Mouse (Mus musculus) liver, embryonic 11.5 days (tissue): Measurements from ENCODE around the gene Lrrc49. TPM values are rescaled to one million over a fixed set of nuclear protein-coding genes. Genes with fewer than 3 reads are reported as not detected.

Experiments
- ATAC-seq: fragments of 200-750 bp; cut with Nextera tagmentation; replicated peaks from 2 replicates; pipeline ENCODE4 v1.8.0; 2017; ENCODE audit warnings: moderate number of reproducible peaks, mild to moderate bottlenecking, moderate TSS enrichment, moderate library complexity; ENCODE audit not compliant: low FRiP score
- DNase-seq: peaks from one replicate; pipeline ENCODE4 v3.0.0-alpha.2; 2017; ENCODE audit warnings: low spot score
- H3K27ac ChIP-seq: fragments of 300-500 bp; sonication (generic); 2 replicates; pipeline ENCODE4 v1.5.1; 2014; ENCODE audit warnings: mild to moderate bottlenecking, low read depth, low read length, control low read depth
- H3K27me3 ChIP-seq: fragments of 300-500 bp; sonication (generic); replicated peaks from 2 replicates; pipeline ENCODE4 v1.6.1; 2014; ENCODE audit warnings: low read length, mixed read lengths; ENCODE audit not compliant: control insufficient read depth, insufficient read depth
- H3K36me3 ChIP-seq: fragments of 300-500 bp; sonication (generic); 2 replicates; pipeline ENCODE4 v1.6.1; 2014; ENCODE audit warnings: mild to moderate bottlenecking, low read length, moderate library complexity, mixed read lengths; ENCODE audit not compliant: control insufficient read depth, insufficient read depth
- H3K4me1 ChIP-seq: fragments of 300-500 bp; sonication (generic); replicated peaks from 2 replicates; pipeline ENCODE4 v1.6.1; 2014; ENCODE audit warnings: low read length, mixed read lengths; ENCODE audit not compliant: control insufficient read depth, insufficient read depth
- H3K4me2 ChIP-seq: fragments of 300-500 bp; sonication (generic); 2 replicates; pipeline ENCODE4 v1.6.1; 2014; ENCODE audit warnings: mild to moderate bottlenecking, control low read depth, moderate library complexity
- H3K4me3 ChIP-seq: fragments of 300-500 bp; sonication (generic); 2 replicates; pipeline ENCODE4 v1.5.1; 2014; ENCODE audit warnings: low read depth, low read length, control low read depth
- H3K9ac ChIP-seq: fragments of 300-500 bp; sonication (generic); 2 replicates; pipeline ENCODE4 v1.6.1; 2014; ENCODE audit warnings: low read depth, low read length, control low read depth
- H3K9me3 ChIP-seq: fragments of 300-500 bp; sonication (generic); 2 replicates; pipeline ENCODE4 v1.6.1; 2016; ENCODE audit warnings: low read length, inconsistent platforms, mixed read lengths; ENCODE audit not compliant: control insufficient read depth
- WGBS: fragments of 180-500 bp; shearing (Covaris S2); extraction: QIAGEN DNeasy Blood & Tissue Kit; methylation state at CpG from one replicate; pipeline ENCODE4 v1.1.7; 2014; 5-methylcytosine and 5-hydroxymethylcytosine counted together
- polyA plus RNA-seq: library from polyadenylated mRNA; unstranded; fragments of >200 nt; fragmentation: Nextera tagmentation; extraction: Ambion mirVana; gene quantifications from 2 replicates; pipeline ENCODE4 v1.2.1, GENCODE M21; 2014

The Lrrc49 gene
- polyA plus RNA-seq, 1 experiment from 2014 or later = 4.3 TPM

DNA sequence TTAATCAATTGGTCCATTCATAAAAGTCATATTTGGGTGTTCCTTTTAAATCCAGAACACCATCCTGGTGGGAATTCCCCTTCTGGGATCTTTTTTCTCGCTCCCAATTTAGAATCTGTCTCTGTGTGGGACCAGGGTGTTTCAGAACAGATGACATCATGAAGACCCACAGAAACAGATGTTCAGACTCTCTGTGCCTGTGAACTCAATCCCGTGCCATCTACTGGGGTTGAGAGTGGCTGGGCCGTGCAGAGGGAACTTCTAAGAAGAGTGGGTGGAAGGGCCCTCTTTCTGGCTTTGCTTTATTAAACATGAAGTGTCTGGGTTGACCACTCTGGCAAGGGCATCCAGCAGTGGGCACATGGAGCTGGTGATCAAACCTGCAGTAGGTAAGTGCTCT lies 129.5 kb downstream of the Lrrc49 start:
- DNase-seq (no peak), ATAC-seq (no peak)
- WGBS = 73% methylated on average over 3 of the region's 3 CpGs
- Histone ChIP-seq H3K27ac (no peak overlapping the region), H3K9ac (no peak overlapping the region), H3K4me2 (no peak overlapping the region), H3K36me3 (no peaks in the 10 kb centered on the region), H3K4me1 (no peaks in the 10 kb centered on the region), H3K27me3 (no peaks in the 10 kb centered on the region), H3K4me3 (no peak overlapping the region), H3K9me3 (no peaks in the 10 kb centered on the region)

DNA sequence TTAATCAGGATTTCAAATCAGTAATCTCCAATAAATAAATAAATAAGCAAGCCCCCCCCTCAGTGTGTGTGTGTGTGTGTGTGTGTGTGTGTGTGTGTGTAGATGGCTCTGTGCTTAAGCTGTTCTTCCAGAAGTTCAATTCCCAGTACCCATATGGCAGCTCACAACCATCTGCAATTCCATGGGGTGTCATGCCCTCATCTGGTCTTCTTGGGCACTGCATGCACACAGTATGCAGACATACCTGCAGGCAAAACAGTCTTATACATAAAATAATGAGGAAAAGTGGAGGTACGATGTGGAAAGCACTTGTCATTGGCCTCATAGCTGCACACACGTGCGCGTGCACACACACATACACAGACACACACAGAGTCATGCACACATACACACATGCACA lies 136.7 kb downstream of the Lrrc49 start:
- WGBS = 94% methylated on average over 4 of the region's 4 CpGs
- H3K9me3 ChIP-seq = no peaks in the 10 kb centered on the region
- DNase-seq (no peak), ATAC-seq (no peak)
- H3K4me3 ChIP-seq = no peak overlapping the region
- no peak overlapping the region for H3K9ac ChIP-seq
- no peak overlapping the region for H3K4me2 ChIP-seq
- no peaks in the 10 kb centered on the region for H3K36me3 ChIP-seq
- H3K27me3 ChIP-seq = no peaks in the 10 kb centered on the region
- no peak overlapping the region for H3K27ac ChIP-seq
- H3K4me1 ChIP-seq = no peaks in the 10 kb centered on the region

DNA sequence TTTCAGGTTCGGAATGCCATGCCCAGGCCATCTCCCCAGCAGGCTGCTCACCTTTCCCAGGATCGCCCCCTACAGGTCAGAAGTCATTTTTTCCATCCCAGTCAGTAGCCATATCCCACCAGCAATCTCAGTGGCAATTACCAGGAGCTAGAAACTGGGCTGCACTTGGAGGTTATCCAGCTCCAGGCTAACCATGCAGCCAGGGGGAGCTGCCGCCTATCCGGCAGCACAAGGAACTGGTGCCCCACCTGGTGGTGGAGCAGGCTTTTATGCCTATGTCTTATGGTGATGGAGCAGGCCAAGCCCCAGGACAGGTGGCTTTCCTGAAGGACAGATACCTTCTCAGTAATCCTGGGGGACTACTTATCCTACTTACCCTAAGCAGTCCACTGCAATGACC lies 139.8 kb downstream of the Lrrc49 start:
- ATAC-seq = no peak
- no peak overlapping the region for H3K9ac ChIP-seq
- DNase-seq = no peak

GRCm38 (mm10) chr9:60546169-60546568 lies 141.8 kb downstream of the Lrrc49 start:
- H3K9ac ChIP-seq = no peak overlapping the region
- no peaks in the 10 kb centered on the region for H3K9me3 ChIP-seq
- H3K4me3 ChIP-seq = no peak overlapping the region
- no peak overlapping the region for H3K4me2 ChIP-seq
- 51% methylated on average over 2 of the region's 2 CpGs for WGBS
- H3K36me3 ChIP-seq = no peaks in the 10 kb centered on the region
- ATAC-seq = peak; percentile 39; the same call in 1 of the 2 replicates
- H3K4me1 ChIP-seq = peaks cover 10% of the 10 kb centered on the region; the same call in 1 of the 2 replicates
- DNase-seq = no peak
- H3K27me3 ChIP-seq = no peaks in the 10 kb centered on the region
- no peak overlapping the region for H3K27ac ChIP-seq

More for the DNA sequence above, 139.8 kb downstream of the Lrrc49 start:
- Histone ChIP-seq H3K9me3 (no peaks in the 10 kb centered on the region), H3K36me3 (no peaks in the 10 kb centered on the region), H3K4me3 (no peak overlapping the region), H3K4me2 (no peak overlapping the region), H3K27ac (no peak overlapping the region), H3K27me3 (no peaks in the 10 kb centered on the region), H3K4me1 (peaks cover 10% of the 10 kb centered on the region; the same call in 1 of the 2 replicates)
- WGBS = 30% methylated on average over 4 of the region's 4 CpGs

DNA sequence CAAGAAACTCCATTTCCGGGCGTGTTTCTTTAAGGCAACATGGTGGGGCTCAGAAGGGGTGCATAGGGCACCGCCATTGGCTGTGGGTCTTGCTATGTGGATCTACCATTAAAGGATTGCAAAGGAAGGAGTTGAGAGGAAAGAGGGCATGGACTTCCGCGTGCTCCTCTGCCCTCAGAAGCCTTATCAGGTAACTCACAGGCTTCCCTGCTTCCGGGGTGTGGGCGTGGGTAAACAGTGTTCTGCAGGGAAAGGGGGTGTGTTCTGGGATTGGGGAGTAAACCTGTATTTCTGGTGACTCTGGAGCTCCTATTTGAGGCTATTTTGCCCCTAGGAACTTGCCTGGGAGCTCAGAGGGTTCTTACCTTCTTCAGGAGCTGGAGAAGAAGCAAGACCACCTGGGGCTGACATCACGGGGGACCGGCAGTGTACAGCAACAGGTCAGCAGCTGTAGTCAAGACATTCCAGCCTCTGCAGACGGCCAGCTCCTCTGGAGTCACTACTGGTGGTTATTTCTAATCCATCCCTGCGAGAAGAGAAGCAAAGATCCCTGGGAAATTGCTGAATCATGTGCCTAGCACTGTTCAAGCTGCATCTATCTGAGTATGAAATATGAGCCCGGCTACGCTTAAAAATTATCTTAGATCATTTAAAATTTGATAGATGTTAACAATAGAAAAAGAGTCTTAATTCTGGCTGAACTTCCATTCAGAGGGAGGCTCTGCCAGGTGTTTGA lies 142.4 kb downstream of the Lrrc49 start:
- ATAC-seq = peak; percentile 70; the same call in 1 of the 2 replicates
- Histone ChIP-seq H3K4me2 (peak overlapping the region; percentile 16; the same call in 1 of the 2 replicates), H3K4me3 (no peak overlapping the region), H3K9me3 (no peaks in the 10 kb centered on the region), H3K27ac (no peak overlapping the region), H3K4me1 (peaks cover 10% of the 10 kb centered on the region; the same call in 1 of the 2 replicates), H3K9ac (no peak overlapping the region), H3K27me3 (no peaks in the 10 kb centered on the region), H3K36me3 (no peaks in the 10 kb centered on the region)
- WGBS = 49% methylated on average over 13 of the region's 13 CpGs
- no peak for DNase-seq

DNA sequence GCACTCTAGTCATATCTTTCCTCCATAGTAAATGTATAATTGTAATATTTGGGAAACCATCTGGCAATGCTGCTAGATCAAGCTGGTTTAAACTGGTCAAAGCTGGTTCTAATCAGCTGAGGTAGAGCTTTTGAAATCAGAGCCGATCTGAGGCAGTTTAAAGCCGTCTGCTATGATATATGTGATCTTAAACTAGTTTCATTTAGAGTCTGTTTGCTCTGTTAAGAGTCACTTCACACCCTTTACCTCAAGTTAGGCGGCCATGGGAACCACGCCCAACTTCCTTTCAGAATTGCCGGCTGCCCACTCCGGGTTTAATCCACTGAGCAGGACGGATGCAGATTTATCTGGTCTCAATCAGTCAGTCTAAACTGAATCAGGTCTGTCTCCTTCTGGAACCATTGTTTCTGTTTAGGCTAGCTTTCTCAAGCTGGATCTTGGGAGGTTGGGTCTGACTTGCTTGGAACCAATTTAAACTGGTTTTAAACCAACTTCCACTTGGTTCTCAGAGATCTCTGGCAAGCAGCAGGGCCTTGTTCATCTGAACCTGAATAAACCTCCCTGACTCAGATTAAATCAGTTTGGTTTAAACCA lies 144.4 kb downstream of the Lrrc49 start:
- Histone ChIP-seq H3K27me3 (no peaks in the 10 kb centered on the region), H3K36me3 (no peaks in the 10 kb centered on the region), H3K9me3 (no peaks in the 10 kb centered on the region), H3K4me3 (no peak overlapping the region), H3K4me2 (no peak overlapping the region), H3K27ac (no peak overlapping the region), H3K9ac (no peak overlapping the region), H3K4me1 (peaks cover 10% of the 10 kb centered on the region; the same call in 1 of the 2 replicates)
- no peak for DNase-seq
- ATAC-seq = no peak
- 59% methylated on average over 7 of the region's 7 CpGs for WGBS

- Histone ChIP-seq H3K4me2 (no peak overlapping the region), H3K27me3 (no peaks in the 10 kb centered on the region; the same call in 1 of the 2 replicates), H3K4me3 (no peak overlapping the region), H3K9ac (no peak overlapping the region), H3K27ac (no peak overlapping the region), H3K36me3 (no peaks in the 10 kb centered on the region), H3K9me3 (no peaks in the 10 kb centered on the region), H3K4me1 (no peaks in the 10 kb centered on the region)
- 76% methylated on average over 12 of the region's 12 CpGs for WGBS
- ATAC-seq (no peak), DNase-seq (no peak)
Observed at GRCm38 (mm10) chr9:60530310-60530709, 157.6 kb downstream of the Lrrc49 start.

DNA sequence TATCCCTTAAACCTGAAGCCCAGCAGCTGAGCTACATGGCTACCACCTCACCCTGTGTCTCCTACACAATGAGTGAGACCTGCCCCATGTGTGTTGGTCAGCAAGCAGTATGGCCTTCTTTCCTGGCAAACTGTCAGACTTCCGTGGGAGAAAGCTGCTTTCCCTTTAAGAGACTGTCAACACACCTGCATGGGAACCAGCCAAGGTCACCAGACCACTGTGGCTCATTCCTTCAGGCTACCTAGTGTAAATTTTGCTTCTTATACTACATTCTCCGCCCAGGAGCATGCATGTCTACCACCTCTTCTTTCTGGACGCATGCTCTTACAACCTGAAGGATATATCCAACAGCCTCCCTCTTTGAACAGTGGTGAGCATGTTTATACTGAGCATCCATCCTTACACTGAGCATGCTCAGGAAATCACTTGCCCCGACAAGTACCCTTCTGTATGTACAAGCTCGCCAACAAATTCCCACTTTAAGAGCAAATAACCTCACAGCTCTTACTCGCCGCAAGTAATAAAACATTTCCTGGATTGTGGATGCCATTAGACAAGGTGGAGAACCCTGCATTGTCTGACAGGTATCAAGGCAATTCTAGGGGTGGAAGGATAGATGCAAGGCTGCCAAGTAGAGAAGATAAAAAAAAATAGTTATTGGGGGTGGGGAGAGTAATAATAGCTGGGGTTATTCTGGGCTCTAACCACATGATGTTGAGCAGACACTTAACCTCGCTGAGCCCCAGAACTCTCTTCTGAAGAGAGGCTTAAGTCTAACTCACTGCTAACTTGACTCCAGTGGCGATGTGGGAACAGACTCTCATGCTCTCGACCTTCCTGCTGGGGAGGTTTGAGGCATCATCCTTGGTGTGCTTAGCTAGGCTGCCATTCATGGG lies 158.4 kb downstream of the Lrrc49 start:
- Histone ChIP-seq H3K4me3 (no peak overlapping the region), H3K27ac (no peak overlapping the region), H3K36me3 (no peaks in the 10 kb centered on the region), H3K27me3 (no peaks in the 10 kb centered on the region; the same call in 1 of the 2 replicates), H3K4me2 (no peak overlapping the region), H3K9ac (no peak overlapping the region), H3K9me3 (no peaks in the 10 kb centered on the region), H3K4me1 (no peaks in the 10 kb centered on the region)
- WGBS = 74% methylated on average over 10 of the region's 10 CpGs
- DNase-seq = no peak
- ATAC-seq = no peak
